Mouse (Mus musculus) thymus, postnatal 0 days (tissue): ENCODE data around the gene Spg7. TPM values are rescaled to one million over a fixed set of nuclear protein-coding genes. Genes with fewer than 3 reads are reported as not detected.
A peak's percentile ranks its signal among the peaks of the same experiment; 100 is the strongest.
"Not testable (repeated sequence)": the region's sequence is repeated elsewhere in the genome, so short reads cannot be mapped to it uniquely, and the experiment has no call there.

Experiments
- DNase-seq: peaks from one replicate; pipeline ENCODE4 v3.0.0-alpha.2; 2015; ENCODE audit warnings: low spot score
- polyA plus RNA-seq: library from polyadenylated mRNA; unstranded; fragments of >200 nt; fragmentation: Nextera tagmentation; extraction: Ambion mirVana; gene quantifications from 2 replicates; pipeline ENCODE4 v1.2.1, GENCODE M21; 2015

The Spg7 gene
- polyA plus RNA-seq, 1 experiment from 2014 or later: 49.5 TPM

DNA sequence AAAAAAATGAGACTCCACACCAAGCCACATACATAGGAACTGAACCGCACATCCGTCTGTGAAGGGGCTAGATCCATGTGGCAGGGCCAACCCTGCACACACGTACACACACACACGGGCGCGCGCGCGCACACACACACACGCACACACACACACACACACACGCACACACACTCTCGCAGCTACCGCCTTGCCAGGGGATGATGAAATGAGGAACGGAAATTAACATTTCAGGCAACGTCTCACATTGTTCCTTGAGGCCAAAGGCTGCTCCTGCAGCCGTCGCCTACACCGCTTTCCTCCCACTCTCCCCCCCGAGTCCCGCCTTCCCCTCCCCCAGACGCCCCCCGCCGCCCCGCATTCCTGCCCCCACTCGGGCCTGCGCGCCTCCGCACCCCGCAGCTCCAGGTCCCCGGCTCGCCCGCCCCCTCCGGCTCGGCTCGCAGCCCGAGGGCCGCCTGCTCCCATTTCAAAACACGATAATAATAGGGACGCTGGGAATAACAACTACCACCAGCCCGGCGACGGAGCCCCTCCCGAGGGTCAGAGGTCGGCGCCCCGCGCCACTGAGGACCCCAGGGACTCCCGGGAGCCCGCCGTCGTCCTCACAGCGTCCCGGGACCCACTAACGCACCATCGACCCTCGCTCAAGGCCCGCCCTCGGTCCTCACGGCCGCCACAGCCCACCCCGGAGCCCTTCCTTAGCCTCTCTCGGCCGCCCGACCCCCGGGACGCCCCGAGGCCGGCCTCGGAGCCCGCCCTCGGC, 21.6 kb upstream of the Spg7 start:
- DNase-seq: peak; percentile 85

DNA sequence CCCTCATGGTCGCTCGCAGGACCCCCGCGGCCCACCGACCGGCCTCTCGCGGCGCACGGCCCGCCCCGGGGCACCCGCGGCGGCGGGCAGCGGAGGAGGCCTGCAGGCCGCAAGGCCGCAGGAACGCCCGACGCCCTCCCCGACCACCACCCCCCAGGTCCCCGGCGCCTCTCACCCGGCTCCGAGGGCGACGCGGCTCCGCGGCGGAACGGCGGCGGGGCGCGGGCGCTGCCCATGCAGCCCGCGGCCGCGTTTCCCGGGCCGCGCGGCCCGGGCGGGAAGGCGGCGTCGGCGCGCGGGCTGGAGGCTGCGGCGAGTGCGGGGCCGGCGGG, 21.0 kb upstream of the Spg7 start:
- DNase-seq: no peak

DNA sequence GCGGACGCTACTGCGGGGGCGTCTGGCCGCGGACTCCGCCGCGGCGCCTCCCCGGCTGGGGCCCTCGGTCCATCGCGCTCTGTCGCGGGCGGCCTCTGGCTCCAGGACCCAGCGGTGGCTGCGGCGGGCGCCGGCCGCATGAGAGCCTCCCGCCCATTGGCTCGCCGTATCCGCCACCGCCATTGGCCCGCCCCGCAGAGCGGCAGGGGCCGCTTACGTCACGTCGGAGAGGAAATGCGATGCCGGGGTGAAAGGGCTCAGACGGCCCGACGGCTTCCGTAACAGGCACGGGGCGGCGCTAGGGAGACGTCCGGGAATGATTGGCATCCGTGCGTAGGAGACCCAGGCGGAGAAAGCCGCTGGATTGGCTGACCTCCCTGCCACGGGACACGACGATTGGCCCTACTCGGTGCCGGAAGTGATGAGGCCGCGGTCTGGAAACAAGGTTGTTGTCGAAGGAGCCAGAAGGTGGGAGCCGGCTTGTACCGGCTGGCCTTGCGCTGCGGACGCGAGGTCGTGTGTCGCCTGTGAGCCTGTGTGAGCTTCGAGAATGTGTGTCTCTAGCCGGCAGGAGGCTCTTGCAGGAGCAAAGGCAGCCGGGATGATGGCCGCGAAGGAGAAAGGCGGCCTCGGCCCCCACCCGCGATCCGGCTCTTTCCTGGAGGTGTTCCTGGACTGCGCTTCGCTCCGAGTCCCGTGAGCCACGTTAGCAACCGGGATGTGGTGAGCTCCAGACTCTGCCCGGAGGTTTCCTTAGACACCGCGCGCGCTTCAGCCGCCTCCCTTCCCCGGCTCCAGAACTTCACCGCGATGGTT, 20.4 kb upstream of the Spg7 start, which contains the start of gene Ankrd11:
Gene Ankrd11 (minus strand): TSS at position 120 of the 816 bp plus-strand sequence.
- peak; percentile 100 for DNase-seq

DNA sequence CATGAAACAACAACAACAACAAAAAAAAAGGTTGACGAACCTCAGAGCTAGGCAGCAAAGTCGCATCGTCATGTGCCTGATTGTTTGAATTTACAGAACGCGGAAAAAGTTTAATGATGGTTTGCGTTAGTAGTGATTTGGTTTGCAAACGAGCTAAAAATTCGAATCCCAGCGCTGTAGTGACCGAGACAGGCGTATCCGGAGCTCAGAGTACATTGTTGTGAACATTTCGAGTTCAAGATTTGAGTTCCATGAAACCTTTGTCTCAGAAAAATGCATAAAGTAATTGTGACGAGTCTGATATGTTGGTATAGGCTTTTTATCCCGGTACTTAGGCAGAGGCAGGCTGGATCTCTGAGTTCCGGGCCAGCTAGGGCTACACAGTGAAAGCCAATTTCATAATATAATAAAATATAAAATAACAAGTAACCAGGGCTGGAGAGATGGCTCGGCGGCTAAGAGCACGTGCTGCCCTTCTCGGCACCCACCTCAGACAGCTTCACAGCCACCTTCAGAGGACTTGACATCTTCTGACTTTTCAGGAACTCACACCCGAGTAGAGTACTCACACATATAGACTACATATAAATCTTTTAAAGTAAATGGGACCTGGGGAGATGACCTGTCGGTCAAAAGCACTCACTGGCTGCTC, 19.6 kb upstream of the Spg7 start:
- DNase-seq: no peak

DNA sequence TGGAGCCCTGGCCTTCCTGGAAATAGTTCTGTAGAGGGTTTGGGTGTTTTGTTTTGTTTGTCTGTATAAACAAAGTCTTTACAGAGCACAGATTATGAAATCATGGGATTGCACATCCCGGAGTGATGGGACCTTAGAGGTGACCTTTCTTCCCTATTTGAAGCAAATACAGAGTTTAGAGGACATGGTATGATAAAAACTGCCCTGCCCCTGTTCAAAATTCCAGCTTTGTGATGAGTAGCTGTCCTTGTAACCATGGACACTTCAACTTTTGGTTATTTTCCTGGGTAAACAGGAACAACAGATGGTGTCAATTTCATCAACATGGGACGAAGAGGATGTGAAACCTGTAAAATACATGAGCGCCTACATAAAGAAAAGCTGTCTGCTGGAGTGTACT, 18.8 kb upstream of the Spg7 start:
- DNase-seq: no peak

DNA sequence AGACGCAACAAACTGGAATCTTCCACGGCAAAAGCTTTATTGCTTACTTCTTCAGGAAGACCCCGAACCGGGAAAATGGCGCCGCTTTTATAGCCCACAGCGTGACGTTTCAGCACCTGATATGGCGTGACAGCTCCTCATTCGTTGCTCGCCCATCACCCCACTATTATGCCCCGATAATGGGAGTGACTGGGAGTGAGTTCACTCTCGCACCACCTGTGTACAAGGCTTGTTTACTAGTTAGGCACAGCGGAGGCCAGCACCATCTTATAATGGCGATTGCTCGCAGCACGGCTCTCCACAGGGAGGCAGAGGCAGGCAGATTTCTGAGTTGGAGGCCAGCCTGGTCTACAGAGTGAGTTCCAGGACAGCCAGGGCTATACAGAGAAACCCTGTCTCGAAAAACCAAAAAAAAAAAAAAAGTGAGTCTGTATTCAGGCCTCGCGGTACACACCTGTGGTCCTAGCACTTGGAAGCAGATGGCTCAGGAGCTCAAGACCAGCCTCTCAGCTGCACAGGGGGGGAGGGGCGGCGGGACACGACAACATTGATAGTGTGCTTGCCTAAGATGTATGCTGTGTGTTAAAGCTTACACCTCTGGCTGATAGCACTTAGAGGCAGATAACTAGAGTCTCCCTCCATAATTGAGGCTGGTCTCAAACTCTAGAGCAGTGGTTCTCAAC, 17.9 kb upstream of the Spg7 start:
- not testable (repeated sequence) for DNase-seq

DNA sequence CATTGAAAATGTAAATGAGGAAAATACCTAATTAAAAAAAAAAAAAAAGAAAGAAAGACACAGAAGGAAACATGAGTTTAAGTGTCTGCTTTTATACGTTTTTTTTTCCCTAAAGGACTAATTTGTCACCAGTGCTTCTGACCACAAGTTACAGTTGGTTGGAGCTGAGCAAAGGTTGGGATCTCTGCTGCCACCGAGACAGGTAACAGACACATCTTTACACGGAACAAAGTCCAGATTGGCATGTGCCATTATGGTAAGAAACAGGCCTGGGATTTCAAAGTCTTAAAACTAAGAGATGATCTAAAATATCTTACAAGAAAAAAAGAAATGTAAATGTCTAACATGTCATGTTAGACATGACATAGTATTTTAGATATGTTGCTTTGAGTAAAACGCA, 16.0 kb upstream of the Spg7 start:
- DNase-seq: no peak

DNA sequence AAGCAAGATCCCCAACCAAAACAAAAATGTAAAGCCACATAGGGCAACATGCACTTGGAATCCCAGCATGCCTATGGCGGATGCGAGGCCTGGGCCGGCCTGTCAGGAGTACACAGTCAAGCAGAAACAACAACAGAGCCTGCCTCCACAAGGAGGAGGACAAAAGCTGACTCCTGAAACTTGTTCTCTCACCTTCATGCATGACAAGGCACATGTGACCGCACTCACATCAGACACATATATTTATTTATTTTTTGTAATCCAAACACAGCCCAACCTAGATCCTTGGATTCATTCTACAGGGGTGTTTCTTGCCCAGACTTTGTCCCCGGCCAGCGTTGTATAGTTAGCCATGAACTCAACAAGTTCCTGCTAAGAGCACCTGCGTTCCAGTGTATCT, 14.9 kb upstream of the Spg7 start:
- DNase-seq: no peak

DNA sequence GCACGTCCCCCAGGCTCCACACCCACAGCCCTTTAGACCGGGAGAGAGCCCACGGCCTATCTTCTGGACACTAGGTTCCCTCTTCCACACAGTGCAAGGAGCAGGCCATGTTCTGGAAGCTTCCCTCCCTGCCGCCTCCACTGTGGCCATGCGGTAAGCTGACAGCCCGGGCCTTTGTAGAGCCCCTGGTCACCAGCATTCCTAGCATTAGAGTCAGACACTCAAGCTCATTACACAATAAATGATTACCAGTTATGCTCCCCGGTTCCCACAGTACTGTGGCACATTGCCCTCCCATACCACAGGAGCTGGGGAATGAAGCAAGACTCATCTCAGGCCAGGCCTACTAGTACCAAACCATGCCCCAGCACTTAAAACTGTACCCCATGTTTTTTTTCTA, 14.3 kb upstream of the Spg7 start:
- DNase-seq: no peak

DNA sequence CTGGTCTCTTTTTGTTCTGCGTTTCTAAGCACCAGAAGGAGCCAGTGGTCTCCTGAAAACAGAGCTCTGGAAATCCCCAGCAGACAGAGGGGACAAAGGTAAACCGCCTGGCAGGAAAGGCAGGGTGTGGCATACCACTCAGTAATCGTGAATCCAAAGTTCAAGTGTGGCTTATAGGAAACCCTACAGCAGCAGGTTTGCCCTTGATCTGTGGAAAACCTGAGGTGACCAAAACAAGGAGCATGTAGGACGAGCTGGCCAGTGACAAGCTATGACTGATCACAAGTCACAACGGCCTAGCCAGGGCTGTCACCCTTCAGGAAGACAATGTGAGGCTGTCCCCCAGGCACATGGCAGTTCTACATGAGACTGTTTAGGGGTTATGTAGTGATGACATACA, 11.3 kb upstream of the Spg7 start:
- DNase-seq: no peak

DNA sequence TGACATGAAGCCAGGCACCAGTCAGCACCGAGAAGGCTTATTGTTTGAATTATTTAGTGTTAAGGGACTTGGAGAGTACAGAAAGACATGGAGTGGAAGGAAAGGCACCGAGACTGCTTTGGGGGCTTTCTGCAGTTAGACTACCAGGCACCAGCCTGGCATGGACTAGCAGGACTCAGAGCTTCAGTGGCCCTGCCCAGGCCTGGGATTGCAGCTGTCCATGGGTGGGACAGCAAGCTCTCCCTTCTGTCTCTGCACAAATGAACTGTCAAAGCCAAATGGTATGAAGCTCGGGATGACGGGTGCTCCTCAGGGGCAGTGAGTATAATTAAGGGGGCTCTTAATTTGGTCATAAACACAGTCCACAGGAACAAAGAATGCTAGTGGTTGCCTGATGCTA, 1.3 kb downstream of the Spg7 start:
- DNase-seq: no peak

DNA sequence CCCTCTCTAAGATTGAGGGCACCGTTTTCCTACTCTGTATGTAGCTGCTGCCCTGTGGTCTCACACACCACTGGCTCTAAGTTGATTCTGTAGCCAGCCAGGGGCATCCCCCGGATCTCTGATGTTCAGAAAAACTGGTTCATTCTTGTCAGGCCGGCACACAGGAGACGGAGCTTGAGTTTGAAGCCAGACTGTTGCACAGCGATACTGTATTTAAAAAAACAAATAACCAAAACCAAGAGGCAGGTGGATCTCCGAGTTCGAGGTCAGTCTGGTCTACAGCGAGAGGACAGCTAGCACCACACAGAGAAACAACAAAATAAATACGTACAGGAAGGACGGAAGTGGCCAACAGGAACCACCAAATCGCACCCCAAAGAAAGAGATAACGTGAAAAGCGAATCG, 2.1 kb downstream of the Spg7 start:
- DNase-seq: no peak

DNA sequence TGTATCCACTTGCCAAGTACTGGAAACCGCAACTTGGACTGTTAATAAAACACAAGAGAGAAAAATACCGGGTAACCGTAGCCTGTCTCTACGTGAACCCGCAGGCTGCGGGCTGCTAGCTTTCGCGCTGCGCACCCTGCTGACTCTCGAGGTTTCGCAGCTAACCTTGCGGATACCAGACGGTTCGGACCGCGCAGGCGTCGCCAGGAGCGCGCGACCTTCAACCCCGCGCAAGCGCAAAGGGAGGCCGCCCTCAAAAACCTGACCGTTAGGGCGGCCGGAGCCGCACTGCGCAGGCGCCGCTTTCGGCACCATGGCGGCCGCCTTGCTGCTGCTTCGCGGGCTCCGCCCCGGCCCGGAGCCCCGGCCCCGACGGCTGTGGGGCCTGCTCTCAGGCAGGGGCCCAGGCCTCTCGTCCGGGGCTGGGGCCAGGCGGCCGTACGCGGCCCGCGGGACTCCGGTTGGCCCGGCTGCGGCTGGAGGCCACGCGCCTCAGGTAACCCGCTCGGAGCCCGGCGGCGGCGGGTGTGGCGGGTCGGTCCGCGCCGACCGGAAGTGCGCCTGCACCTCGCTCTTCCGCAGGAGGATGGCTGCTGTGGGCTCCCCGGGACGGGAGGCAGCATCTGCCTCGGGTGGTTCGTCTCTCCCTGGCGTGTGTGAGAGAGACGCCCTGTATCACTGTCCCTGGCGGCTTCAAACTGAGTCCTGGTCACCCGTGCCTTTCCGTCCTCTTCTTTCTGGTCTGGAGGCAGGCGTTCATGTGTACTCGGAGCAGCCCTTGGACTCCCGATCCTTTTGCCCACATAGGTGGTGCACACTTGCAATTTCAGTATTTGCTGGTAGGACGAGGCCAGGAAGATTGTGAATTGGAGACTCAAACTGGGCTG, 2.7 kb downstream of the Spg7 start:
- DNase-seq: peak; percentile 97

DNA sequence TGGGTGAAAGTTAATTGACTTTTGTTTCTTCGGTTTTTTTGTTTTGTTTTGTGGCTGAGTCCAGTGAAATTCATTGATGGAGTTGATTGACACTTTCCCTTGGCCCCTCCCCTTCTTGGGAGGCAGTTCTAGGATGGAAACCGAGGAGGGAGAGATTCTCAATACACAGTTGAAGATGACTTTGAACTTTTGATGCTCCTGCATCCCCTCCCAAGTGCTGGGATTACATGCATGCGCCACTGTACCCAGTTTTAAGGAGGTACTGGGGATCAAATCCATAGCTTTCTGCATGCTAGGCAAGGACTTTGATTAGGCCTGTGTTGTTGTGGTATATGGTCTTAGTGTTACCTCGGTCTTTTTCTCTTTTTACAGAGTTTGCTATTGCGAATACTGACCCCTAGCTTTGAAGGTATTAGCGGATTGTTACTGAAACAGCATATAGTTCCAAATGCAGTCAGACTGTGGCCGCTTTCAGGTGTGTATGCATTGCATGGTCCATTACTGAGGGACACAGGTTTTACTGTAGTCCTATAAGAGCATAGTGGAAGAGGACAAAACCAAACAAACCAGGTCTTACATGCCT, 3.5 kb downstream of the Spg7 start:
- no peak for DNase-seq

DNA sequence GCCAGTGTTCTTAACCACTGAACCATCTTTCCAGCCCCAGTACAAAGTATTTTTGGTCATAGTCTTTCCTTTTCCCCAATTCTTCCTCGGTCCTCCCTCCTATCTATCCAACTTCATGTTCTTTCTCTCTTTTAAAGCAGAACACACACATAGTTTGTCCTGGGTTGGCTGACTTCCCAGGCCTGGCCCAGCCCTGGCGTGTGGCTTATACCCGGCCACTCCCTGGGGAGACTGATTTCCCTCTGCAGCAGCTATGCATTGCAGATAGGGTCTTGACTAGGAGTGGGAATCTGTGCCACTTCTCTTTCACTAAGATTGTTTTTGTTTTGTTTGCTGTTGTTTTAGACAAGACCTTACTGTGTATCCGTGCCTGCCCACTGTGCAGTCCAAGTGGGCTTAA, 8.4 kb downstream of the Spg7 start:
- no peak for DNase-seq

DNA sequence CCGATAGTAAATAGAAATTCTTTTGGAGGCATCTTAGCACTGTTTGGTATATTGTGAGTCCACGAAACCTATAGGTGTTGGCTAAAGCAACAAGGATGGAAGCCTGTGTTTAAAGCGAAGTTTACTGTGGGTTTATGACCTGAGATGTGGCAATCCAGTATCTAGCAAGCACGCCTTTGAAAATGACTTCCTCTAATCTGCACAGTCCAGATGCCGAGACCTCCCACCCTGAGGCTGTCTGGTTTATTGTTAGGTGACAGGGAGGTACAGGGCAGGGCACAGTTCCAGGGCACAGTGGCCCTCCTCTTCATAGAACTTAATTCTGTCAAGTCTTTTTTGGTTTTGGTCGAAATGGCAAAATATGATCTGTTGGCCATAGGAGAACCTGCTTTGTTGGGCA, 14.5 kb downstream of the Spg7 start:
- no peak for DNase-seq

DNA sequence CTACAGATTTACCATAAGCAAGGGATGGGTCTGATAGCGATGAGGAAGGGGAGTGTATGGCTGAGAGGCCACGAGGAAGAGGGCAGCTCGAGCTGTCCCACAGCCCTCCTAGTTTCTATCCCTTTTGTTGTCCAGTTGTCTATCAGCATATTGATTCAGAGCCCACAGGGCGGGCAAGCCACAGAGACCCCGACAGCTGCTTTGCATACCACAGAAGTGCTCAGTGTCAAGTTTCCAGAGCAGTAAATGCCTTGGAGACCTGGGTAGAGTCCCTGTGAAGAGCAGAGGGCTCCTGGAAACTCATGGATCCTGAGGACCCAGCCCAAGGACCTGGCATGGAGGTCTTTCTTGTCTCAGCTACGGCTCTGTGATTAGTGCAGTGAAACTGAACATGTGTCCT, 20.3 kb downstream of the Spg7 start:
- DNase-seq: no peak

DNA sequence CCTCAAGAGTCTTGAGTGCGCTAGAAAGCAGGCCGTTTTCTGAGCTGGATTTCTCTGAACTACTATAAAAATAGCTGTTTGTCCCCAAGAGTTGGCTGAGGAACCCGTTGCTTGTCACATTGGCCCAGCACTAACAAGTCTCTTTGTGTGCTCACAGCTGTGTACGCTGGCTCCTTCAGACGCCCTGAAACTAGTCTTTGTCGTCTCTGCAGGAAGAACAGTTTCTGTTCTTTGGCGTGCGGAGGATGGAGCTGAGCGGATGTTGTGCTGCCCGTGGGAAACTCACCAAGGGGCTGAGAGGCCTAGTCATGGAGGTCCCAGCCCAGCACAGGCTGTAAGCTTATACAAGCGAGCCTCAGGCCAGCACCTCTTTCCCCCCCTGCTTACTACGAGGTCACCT, 20.9 kb downstream of the Spg7 start:
- no peak for DNase-seq

DNA sequence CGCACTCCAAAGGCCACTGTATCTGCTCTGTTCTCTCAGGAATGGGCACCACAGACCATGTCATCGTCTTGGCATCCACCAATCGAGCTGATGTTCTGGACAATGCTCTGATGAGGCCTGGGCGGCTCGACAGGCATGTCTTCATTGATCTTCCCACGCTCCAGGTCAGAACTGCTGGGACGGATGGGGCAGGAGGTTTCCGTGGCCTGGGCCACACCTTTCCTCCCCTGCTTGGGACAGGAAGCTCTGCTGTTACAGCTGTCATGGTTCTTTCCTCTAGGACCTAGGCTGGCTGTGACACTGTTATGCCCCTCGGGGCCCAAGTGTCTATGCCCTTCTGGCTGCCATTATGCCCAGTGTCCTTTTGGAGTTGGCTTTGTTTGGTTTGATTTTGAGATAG, 24.5 kb downstream of the Spg7 start:
- DNase-seq: no peak

DNA sequence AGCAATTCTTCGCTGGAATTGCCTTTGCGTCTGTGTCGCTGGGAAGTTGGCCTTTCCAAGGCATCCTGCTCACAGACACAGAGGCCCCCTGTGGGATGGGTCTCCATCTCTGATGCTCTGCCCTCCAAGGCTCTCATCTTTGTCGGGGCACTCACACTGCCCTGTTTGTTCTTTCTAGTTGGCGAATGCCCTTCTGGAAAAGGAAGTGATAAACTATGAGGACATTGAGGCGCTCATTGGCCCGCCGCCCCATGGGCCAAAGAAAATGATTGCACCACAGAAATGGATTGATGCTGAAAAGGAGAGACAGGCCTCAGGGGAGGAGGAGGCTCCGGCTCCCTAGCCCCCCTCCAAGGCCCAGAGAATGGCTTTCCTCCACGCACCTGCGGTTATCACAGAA, 34.5 kb downstream of the Spg7 start:
- no peak for DNase-seq
